Mouse (Mus musculus): Measurements from ENCODE around the gene Efna1. TPM values are rescaled to one million over a fixed set of nuclear protein-coding genes. Genes with fewer than 3 reads are reported as not detected.

Efna1 gene
- total RNA-seq, 2 experiments from 2014 or later = not detected

DNA sequence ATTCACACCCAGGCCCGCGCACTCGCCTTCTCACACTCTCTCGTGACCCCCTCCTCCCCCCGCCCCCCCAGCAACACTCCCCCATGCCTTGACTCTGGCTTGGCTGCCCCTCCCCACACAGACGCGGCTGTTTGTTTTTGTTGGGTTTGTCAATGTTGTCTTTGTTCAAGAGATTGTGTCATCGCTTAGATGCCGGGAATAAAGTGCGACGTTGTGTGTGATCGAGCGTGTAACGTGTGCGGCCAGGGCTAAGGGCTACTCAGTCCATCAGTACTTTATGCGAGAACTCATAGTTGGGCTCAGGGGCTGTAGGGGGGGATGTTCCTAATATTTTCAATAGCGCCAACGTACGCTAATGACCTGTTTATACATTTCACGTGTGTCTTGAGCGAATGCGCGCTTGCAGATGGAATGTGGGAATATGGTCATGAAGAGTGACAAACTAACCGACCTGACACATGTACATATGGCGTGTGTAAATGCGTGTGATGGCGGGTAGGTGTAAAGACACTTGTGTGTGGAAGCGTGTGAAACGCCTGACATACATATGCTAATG, 814 bp downstream of the Efna1 start:
- ATAC-seq (replicated peaks; ENCODE audit: poor library complexity, severe bottlenecking) = no peak

DNA sequence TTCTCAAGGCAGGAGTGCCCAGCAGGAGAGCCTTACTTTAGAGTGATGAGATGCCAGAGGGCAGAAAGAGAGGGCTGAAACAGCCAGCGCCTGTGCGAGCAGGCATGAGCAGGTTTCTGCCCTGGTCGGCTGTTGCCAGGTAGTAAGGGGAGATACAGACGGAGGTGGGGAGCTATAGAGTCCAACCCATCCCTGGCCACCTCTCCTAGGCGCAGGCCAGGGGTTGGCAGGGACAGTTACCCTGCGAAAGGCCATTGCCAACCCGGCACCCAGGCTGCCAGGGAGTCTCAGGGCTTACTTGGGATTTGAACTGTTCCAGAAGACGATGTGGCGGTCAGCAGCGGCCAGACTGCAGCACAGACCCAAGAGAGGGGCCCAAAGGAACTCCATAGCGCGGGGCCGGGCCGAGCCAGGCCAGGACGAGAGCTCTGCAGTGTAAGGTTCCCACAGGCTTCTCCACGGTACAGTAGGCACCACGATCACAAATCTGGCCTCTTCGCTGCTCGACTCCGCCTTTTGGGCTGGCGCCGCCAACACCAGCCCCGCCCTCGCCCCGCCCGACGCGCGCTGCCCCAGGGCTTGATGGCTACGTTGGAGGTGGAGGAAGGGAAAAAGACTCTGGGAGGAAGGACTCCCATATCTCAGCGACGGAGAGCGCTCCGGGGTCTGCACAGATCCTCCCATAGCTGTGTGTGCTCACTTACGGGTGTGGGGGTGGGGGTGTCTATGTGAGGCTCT, 1.6 kb downstream of the Efna1 start:
- peak; percentile 57 for ATAC-seq (replicated peaks; ENCODE audit: poor library complexity, severe bottlenecking)

DNA sequence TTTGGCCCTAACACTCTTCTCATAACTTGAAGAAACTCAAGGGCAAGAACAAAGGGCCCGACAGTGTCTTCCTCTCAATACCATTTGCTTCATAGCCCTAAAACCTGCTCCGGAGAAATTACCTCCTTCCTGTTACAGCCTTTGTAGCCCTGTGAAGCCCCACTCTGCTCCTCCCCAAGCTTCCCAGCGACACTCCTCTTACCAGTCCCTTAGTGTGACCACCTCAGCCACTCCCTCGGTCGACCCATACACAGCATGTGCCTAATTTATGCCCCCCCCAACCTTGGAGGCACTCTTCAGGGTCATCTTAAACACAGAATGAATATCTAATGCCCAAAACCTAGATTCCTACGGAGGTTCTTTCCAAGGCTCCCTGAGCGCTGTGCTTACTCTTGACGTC, 2.3 kb downstream of the Efna1 start:
- ATAC-seq (replicated peaks; ENCODE audit: poor library complexity, severe bottlenecking) = no peak

DNA sequence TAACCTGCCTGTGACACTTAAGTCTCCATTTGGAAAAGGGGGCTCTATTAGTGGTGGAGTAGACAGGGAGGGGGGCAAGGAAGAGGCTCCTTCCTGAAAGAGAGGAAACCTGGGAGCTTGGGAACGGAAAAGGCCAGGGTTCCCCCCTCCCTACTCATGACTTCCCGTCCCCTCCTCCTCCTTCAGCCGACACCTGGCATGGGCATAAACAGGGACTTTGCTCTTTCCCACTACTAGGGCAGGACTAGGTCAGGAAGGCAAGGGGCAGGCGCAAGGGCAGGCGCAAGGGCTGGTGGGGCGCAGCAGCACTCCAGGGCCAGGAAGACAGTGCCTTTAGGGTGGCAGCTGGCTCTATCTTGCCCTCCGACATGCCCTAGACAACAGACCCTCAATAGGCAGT, 2.8 kb downstream of the Efna1 start:
- ATAC-seq (replicated peaks; ENCODE audit: poor library complexity, severe bottlenecking) = no peak

DNA sequence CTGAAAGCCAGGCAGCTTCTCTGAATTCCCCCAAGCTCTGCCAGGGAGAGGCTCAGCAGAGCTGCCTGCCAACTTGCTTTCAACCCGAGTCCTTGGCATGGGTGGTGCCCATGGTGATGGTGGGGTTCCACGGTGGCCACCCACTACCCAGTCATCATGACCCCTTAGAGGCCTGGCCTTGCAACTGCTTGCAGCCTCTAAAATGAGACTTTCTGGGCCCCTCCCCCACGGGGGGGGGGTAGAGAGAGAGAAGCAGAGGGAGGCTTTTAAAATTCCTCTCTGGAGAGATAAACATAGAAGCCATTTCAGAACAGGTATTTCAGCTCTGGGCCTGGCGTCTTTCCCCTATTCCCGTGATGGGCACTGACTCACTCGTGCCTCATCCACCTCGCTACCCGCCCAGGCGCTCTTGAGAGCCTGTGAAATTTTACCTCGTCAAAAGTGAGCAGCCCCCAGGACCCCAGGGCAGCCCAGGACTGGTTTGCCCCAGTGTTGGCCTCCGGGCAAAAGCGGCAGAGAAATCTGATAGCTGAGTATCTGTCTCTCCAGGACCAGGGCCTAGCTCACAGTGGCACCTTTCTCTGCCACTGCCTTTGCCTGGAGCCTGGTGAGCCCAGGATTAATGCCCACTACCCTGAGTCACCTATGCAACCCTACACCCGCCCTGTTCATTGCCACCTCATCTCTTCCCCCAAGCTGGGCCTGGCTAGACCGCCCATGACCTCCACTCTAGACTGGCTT, 3.5 kb downstream of the Efna1 start:
- ATAC-seq (replicated peaks; ENCODE audit: poor library complexity, severe bottlenecking) = no peak

DNA sequence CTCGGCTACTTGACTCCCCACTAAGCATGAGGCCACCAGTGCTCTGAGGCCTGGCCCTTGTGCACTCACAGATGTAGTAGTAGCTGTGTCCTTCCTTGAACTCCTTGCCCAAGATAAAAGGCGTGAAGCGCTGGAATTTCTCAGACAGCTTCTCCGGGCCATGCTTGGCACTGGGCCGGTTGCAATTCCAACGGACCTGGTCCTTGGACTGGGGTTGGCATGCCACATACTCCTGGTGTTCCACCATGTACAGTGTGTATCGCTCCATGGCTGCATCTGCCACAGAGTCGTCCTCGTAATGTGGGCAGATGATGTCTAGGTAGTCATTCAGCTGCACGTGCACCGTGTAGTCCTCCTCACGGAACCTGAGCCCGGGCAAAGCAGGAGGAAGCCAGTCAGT, 4.9 kb downstream of the Efna1 start:
- no peak for ATAC-seq (replicated peaks; ENCODE audit: poor library complexity, severe bottlenecking)

DNA sequence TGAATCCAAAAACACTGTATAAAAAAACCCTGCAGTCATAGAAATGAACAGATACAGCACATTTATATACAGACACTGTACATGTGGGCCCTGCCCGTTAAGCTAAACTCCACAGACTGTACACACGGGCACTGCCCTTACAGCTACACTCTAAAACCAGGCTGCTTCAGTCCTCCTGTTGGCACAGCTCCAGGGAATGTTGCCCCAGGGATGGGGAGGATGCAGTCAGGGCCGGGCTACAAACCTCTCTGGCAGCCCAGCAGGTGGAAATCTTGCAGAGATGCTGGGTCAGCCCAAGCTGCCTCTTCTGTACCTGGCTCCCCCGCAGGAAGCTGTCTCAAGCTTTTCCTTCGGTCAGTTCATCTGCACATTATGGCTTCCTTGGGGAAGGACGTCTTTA, 9.2 kb downstream of the Efna1 start:
- ATAC-seq (replicated peaks; ENCODE audit: poor library complexity, severe bottlenecking) = no peak

DNA sequence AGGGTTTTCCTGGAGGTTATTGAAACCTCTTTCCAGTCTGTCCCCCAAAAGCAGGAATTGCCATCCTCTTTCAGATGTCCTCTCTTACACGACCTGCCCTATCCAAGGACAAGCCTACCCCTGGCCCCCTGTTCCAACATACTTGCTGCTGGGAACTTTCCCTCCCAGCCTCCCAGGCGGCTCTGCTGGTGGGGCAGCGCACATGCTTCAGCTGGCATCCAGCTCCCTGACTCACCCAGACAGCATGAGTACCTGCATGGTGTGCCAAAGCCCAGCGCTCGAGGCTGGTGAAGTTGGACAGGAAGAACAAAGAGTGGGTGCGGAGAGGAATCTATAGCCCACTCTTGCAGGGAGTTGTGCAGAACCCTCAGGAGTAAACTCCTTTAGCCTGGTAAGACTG, 10.1 kb downstream of the Efna1 start:
- no peak for ATAC-seq (replicated peaks; ENCODE audit: poor library complexity, severe bottlenecking)

DNA sequence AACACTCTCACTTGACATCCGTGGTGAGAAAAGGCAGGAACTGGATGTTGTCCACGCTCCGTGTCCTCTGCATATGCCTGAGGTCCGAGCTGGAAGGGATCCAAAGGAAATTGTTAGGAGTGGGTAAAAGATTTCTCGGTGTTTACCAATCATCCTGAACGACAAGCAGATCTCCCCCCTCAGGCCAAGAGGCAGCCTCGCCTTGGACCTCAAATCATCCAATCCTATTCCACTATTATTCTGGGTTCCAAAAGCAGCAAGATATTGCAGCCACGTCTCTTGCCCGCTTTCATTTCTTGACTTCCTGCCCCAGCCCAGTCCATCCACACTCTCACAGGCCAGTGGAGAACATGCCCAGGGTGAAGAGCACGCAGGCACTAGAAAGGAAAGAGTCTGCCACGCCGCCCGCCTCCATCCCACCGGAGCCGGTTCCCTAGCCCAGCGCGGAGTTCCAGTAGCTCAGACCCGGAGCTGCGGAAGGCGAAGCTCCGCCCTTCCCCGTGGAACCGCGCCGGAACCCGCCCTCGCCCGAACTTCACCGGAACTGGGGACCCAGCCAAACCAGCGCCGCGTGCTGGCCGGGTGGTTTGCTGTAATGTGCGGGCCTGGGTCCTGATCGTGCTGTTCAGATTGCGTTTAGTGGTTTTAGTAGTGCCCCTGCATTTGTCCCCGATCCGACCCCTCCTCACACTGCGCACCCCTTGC, 10.7 kb downstream of the Efna1 start, which contains the start of gene Slc50a1:
Slc50a1 (minus strand) TSS at position 520 of the 705 bp plus-strand sequence.
- peak; percentile 70 for ATAC-seq (replicated peaks; ENCODE audit: poor library complexity, severe bottlenecking)

DNA sequence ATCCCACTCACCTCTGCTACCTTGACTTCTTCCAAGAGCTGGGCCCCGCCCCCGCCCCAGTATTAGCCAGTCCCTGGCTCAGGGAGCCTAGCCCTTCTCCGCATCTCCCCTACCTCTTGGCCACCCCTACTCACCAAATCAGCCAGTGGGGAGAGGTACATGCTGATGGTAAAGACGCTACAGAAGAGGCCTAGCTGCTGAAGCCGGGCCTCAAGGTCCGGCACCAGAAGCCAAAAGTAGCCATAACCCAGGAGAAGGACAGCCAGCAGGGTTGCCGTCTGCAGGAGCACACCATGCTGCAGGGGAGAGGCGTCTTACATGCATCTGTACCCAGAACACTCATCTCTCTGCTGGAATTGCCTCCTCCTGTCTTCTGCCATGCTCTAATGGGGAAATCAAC, 12.0 kb downstream of the Efna1 start:
- ATAC-seq (replicated peaks; ENCODE audit: poor library complexity, severe bottlenecking) = no peak

DNA sequence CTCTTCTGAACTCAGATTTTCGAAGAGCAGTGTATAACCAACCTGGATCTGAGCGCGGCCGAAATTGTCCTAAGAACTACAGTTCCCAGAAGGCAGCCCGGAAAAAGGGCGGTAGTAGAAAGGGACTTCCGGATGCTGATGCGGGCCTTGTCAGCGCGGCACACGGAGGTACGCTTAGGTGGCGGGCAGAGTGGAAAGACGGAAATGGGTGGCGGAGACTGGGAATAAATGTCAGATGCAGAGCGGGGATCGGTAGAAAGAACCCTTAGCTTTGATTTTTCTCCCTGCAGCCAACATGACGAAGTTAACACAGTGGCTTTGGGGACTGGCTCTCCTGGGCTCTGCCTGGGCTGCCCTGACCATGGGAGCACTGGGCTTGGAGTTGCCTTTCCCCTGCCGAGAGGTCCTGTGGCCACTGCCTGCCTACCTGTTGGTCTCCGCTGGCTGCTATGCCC, 14.5 kb downstream of the Efna1 start:
- ATAC-seq (replicated peaks; ENCODE audit: poor library complexity, severe bottlenecking) = peak; percentile 81

DNA sequence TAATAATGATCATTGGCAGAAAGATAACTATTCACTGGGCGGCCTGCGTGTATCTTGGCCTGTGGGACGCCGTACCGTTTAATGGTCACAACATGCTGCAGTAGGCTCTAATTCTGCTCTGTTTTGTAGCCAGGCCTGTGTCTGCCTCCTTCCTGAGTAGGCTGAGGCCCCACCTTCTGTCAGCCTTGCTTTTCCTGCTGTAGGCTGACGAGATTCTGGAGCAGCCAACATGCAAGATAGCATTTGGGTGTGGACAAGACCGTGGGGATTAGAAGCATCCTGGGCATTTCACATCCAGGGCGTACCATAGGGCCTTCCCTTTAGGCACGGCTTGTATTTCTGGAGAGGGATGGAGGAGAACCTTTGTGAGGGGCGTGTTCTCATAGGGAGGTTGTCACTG, 18.5 kb downstream of the Efna1 start:
- no peak for ATAC-seq (replicated peaks; ENCODE audit: poor library complexity, severe bottlenecking)

DNA sequence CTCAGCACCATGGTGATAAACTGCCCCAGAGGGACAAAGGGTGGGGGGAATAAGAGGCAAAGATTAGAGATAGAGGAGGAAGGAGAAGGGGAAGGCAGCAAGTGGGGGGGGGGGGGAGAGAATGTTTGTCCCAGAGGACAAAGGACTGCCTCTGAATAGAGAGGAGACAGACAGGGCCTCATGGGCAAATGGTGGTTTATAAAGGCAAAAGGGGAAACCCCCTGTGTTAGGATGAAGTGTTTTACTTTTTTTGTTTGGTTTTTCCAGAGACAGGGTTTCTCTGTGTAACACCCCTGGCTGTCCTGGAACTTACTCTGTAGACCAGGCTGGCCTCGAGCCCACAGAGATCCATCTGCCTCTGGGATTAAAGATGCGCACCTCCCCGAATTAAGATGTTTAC, 20.7 kb downstream of the Efna1 start:
- no peak for ATAC-seq (replicated peaks; ENCODE audit: poor library complexity, severe bottlenecking)

DNA sequence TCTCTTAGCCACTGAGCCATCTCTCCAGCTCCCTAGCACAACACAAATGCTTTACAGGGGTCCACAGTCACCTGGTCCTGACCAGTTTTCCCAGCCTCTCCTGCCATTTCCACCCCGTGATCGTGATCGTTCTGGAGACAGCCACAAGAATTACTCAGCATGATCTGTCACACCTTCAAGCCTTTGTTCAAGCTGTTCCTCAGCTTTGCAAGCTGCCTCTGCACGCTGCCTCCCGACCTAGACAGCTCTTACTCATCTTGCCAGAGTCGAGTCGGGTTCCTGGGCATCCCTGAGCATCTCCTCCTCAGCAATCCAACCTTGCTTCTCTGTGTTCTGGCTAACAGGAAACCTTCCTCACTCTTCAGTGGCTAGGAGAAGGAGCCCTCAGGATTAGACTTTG, 21.9 kb downstream of the Efna1 start, which contains the start of gene Dpm3:
Dpm3 (plus strand) TSS at position 283 of the 400 bp plus-strand sequence.
- ATAC-seq (replicated peaks; ENCODE audit: poor library complexity, severe bottlenecking) = no peak

DNA sequence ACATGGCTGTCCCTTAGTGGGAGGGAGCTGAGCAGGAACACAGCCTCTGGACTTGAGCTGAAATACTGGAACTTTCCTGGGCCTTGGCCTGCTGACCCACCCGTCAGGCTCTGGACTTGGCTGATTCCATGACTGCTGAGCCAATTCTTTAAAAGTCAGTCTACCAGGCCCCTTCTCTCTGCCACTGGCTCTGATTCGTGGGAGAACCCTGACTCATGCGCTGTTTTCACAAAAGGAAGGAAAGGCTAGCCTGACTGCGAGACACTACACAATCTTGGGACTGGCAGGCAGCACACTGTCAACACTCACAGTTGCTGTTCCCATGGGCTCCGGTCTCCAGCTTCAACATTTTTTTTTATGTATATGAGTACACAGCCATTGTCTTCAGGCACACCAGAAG, 24.8 kb downstream of the Efna1 start:
- ATAC-seq (replicated peaks; ENCODE audit: poor library complexity, severe bottlenecking) = no peak

DNA sequence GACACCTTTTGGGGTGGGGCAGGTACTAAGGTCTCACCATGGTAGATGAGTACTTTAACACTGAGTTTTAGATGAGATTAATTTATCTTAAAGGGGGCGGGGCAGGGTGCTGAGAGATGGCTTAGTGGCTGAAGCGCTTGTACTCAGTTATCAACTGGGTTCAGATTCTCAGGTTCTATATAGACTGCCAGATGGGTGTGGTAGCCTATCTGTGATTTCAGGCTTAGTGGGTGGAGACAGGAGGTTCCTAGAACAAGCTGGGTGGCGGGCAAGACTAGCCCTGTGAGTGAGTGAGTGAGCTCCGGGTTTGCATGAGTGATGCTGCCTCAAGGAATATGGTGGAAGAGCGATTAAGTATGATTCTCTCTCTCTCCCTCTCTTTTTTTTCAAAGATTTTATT, 25.9 kb downstream of the Efna1 start:
- no peak for ATAC-seq (replicated peaks; ENCODE audit: poor library complexity, severe bottlenecking)

DNA sequence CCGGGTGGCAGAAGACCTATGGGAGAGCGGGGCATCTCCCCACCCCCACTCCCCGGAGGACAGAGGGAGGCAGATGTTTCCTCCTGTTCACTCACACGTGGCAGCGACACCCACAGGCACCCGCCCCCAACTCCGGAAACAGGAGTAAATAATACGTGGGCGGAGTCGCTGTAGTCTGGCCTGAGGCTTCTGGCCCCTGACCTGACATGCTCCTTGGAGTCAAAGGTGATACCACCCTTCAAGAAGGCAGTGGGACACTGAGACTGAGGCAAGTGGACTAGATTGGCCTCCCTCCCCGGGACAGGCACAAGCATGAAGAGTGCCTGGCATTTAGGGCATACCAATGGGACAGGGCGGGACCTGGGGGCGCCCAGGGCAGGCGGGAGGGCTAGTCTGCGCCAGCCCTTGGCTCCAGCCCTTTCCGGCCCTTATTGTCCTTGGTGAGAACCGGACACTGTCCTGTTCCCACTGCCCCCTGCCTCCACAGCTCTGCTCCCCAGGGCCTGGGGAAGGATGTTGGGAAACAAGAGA, 29.5 kb downstream of the Efna1 start:
- peak; percentile 83 for ATAC-seq (replicated peaks; ENCODE audit: poor library complexity, severe bottlenecking)

DNA sequence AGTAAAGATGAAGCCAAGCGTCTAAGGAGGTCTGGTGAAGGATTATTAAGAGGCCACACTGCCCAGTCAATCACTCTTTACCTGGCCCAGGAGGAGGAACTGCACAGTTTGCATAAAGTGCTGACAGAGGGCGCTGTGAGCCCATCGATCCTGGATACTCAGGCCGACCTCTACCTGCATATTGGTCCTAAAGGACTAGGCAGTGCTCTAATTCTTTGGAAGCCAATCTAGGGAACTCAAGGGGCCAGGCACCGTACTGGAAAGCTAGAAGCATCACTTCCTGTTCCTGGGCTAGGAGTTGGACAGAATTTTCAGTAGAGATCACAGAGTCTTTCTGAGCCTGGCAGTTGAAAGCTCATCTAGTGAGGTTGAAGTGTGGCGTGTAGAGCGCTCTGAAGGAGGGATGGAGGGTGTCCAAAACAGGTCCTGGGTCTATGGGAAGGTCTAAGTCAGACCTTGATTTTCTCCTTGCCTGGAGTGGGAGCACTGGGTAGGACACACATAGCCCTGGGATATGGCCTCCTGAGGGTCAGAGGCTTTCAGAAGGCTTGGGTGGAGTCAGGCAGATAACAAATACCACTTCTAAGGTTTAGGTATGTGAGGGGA, 30.4 kb downstream of the Efna1 start:
- ATAC-seq (replicated peaks; ENCODE audit: poor library complexity, severe bottlenecking) = peak; percentile 4; the same call in 1 of the 2 replicates

DNA sequence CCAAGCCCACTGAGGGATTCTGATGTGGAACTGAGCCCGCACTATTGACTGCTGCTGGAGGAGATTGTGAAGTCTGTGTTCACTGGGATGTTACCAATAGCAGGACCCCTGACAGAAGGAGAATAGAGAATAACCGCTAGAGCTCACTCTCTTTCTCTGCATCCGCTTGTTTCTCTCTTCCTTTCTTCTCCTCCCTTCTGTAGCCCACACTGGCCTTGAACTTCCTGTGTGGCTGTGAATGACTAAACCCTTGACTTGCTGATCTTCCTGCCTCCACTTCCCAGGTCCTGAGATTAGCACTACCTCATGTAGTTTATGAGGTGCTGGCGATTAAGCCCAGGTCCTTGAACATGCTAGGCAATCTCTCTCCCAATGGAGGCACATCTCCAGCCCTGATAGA, 33.5 kb downstream of the Efna1 start:
- ATAC-seq (replicated peaks; ENCODE audit: poor library complexity, severe bottlenecking) = no peak
